Mouse (Mus musculus): ENCODE results near the gene Srxn1. TPM values are rescaled to one million over a fixed set of nuclear protein-coding genes. Genes with fewer than 3 reads are reported as not detected.

Gene Srxn1
- polyA plus RNA-seq, 1 experiment = 17.9 TPM

- no peak for DNase-seq (ENCODE audit: low read depth)
- TF ChIP-seq POLR2A (IDR thresholded peaks at IDR 0.05; ENCODE audit: borderline replicate concordance, extremely low read depth, insufficient read depth, insufficient read length, poor library complexity, severe bottlenecking) (no peak), CTCF (IDR thresholded peaks at IDR 0.05; ENCODE audit: borderline replicate concordance, extremely low read depth, insufficient read depth, insufficient read length) (no peak)
Observed at GRCm38 (mm10) chr2:152091342-152092056, 13.8 kb upstream of the Srxn1 start.

DNA sequence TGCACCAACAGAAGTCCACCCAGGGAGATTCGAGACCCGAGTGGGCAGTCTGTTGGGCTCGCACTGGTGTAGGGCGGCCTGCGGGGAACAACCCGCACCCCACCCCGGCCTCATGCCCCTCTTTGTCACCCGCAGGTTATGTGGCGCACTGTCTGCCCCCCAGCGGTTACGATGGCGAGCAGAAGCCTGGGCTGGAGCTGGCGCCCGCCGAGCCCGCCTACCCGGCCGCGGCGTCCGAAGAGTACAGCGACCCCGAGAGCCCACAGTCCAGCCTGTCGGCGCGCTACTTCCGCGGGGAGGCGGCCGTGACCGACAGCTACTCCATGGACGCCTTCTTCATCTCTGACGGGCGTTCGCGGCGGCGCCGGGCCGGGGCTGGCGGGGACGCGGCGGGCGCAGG is 12.4 kb upstream of the Srxn1 start:
- DNase-seq (ENCODE audit: low read depth) = no peak
- no peak for TF ChIP-seq POLR2A (IDR thresholded peaks at IDR 0.05; ENCODE audit: borderline replicate concordance, extremely low read depth, insufficient read depth, insufficient read length, poor library complexity, severe bottlenecking)
- TF ChIP-seq CTCF (IDR thresholded peaks at IDR 0.05; ENCODE audit: borderline replicate concordance, extremely low read depth, insufficient read depth, insufficient read length) = no peak

- peak; percentile 76 for DNase-seq (ENCODE audit: low read depth)
- no peak for TF ChIP-seq CTCF (IDR thresholded peaks at IDR 0.05; ENCODE audit: borderline replicate concordance, extremely low read depth, insufficient read depth, insufficient read length)
- TF ChIP-seq POLR2A (IDR thresholded peaks at IDR 0.05; ENCODE audit: borderline replicate concordance, extremely low read depth, insufficient read depth, insufficient read length, poor library complexity, severe bottlenecking) = no peak
Observed at GRCm38 (mm10) chr2:152093356-152093792, 11.9 kb upstream of the Srxn1 start.

DNA sequence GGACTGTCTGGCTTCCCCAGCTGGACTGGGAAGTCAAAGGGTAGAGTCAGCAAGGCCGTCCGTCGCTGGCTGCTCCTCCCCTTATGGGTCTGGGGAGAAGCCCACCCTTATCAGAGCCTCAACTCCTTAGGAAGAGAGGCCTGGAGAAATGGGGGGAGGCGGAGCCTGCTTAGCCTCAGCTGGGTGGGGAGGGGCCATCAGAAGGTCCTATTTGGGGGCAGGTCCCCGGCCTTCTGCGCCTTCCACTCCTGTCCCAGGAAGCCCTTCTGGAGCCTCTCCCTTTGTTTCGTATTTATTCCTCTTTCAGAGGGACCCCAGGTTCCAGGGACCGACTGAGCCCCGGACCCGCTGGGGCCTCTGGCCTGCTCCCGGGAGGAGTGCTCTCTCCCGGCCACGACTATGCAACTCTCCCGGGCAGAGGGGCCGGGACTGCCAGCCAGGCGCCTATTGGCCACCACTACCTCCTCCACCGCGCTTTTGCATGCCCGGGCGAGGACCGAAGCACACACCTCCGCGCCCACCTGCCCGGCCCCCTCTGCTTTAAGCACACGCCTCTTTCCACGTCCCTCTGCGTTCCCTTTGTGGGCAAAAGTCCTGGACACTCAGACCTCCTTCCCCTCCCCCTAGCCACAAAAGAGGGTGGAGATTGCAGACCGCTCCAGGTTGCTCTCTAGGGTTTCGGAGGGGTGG is 10.3 kb upstream of the Srxn1 start:
- DNase-seq (ENCODE audit: low read depth) = no peak
- TF ChIP-seq CTCF (IDR thresholded peaks at IDR 0.05; ENCODE audit: borderline replicate concordance, extremely low read depth, insufficient read depth, insufficient read length) = no peak
- TF ChIP-seq POLR2A (IDR thresholded peaks at IDR 0.05; ENCODE audit: borderline replicate concordance, extremely low read depth, insufficient read depth, insufficient read length, poor library complexity, severe bottlenecking) = no peak

- TF ChIP-seq POLR2A (IDR thresholded peaks at IDR 0.05; ENCODE audit: borderline replicate concordance, extremely low read depth, insufficient read depth, insufficient read length, poor library complexity, severe bottlenecking) = no peak
- no peak for TF ChIP-seq CTCF (IDR thresholded peaks at IDR 0.05; ENCODE audit: borderline replicate concordance, extremely low read depth, insufficient read depth, insufficient read length)
- no peak for DNase-seq (ENCODE audit: low read depth)
Observed at GRCm38 (mm10) chr2:152096922-152097321, 8.4 kb upstream of the Srxn1 start.

DNA sequence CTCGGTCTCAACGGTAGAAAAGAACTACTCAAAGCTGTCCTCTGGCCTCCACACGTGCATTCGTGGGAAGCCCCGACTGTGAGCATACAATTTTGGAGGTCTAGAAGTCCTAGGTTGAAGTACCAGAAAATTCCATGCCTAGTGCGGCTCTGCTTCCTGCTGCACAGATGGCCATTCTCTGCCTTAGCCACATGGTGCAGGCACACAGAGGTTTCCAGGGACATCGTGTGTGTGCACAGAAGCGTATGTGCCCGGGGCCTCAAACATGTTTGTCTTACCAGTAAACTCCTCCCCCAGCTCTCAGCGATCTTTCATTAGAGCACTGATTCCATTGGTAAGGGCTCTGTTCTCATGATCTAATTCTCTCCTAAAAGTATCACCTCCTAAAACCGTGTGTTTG is 7.4 kb upstream of the Srxn1 start:
- DNase-seq (ENCODE audit: low read depth) = peak; percentile 72

GRCm38 (mm10) chr2:152099538-152099937 is 5.8 kb upstream of the Srxn1 start:
- DNase-seq (ENCODE audit: low read depth) = no peak
- no peak for TF ChIP-seq CTCF (IDR thresholded peaks at IDR 0.05; ENCODE audit: borderline replicate concordance, extremely low read depth, insufficient read depth, insufficient read length)
- TF ChIP-seq POLR2A (IDR thresholded peaks at IDR 0.05; ENCODE audit: borderline replicate concordance, extremely low read depth, insufficient read depth, insufficient read length, poor library complexity, severe bottlenecking) = no peak

More for the DNA sequence above, 7.4 kb upstream of the Srxn1 start:
- TF ChIP-seq POLR2A (IDR thresholded peaks at IDR 0.05; ENCODE audit: borderline replicate concordance, extremely low read depth, insufficient read depth, insufficient read length, poor library complexity, severe bottlenecking) = no peak
- TF ChIP-seq CTCF (IDR thresholded peaks at IDR 0.05; ENCODE audit: borderline replicate concordance, extremely low read depth, insufficient read depth, insufficient read length) = no peak

DNA sequence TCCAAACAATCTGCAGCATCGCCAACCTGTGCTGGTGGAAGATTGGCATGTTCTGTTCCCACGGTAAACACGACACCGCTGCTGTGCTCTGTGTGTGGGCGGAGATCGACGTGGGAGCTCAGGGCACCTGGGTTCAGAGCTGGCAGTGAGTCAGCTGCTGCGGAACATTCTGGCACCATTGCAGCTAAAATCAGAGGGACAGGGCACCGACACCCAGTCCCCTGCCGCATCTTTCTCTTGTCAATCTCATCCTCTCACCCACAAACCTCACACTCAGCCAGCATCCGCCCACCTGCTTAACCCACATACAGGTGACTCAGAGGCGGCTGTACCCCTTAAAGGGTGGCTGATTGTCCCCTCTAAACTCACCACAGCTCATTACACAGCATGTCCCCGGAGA is 3.6 kb upstream of the Srxn1 start:
- no peak for DNase-seq (ENCODE audit: low read depth)
- TF ChIP-seq POLR2A (IDR thresholded peaks at IDR 0.05; ENCODE audit: borderline replicate concordance, extremely low read depth, insufficient read depth, insufficient read length, poor library complexity, severe bottlenecking) = no peak
- no peak for TF ChIP-seq CTCF (IDR thresholded peaks at IDR 0.05; ENCODE audit: borderline replicate concordance, extremely low read depth, insufficient read depth, insufficient read length)

GRCm38 (mm10) chr2:152102369-152102768 is 2.9 kb upstream of the Srxn1 start:
- TF ChIP-seq CTCF (IDR thresholded peaks at IDR 0.05; ENCODE audit: borderline replicate concordance, extremely low read depth, insufficient read depth, insufficient read length) = no peak
- no peak for TF ChIP-seq POLR2A (IDR thresholded peaks at IDR 0.05; ENCODE audit: borderline replicate concordance, extremely low read depth, insufficient read depth, insufficient read length, poor library complexity, severe bottlenecking)
- no peak for DNase-seq (ENCODE audit: low read depth)

- TF ChIP-seq CTCF (IDR thresholded peaks at IDR 0.05; ENCODE audit: borderline replicate concordance, extremely low read depth, insufficient read depth, insufficient read length) (no peak), POLR2A (IDR thresholded peaks at IDR 0.05; ENCODE audit: borderline replicate concordance, extremely low read depth, insufficient read depth, insufficient read length, poor library complexity, severe bottlenecking) (no peak)
- no peak for DNase-seq (ENCODE audit: low read depth)
Observed at GRCm38 (mm10) chr2:152104711-152105317, 502 bp upstream of the Srxn1 start.

- DNase-seq (ENCODE audit: low read depth) = no peak
- no peak for TF ChIP-seq CTCF (IDR thresholded peaks at IDR 0.05; ENCODE audit: borderline replicate concordance, extremely low read depth, insufficient read depth, insufficient read length)
- no peak for TF ChIP-seq POLR2A (IDR thresholded peaks at IDR 0.05; ENCODE audit: borderline replicate concordance, extremely low read depth, insufficient read depth, insufficient read length, poor library complexity, severe bottlenecking)
Observed at GRCm38 (mm10) chr2:152106225-152106595, 894 bp downstream of the Srxn1 start.

Data from brain, embryonic 14.5 days (tissue).